Mouse (Mus musculus) thymus, postnatal 0 days (tissue): ENCODE results near the gene Vmn1r101. TPM values are rescaled to one million over a fixed set of nuclear protein-coding genes. Genes with fewer than 3 reads are reported as not detected.
"Not testable (repeated sequence)": the region's sequence is repeated elsewhere in the genome, so short reads cannot be mapped to it uniquely, and the experiment has no call there.

Experiments used
- DNase-seq: peaks from one replicate; pipeline ENCODE4 v3.0.0-alpha.2; 2015; ENCODE audit warnings: low spot score
- polyA plus RNA-seq: library from polyadenylated mRNA; unstranded; fragments of >200 nt; fragmentation: Nextera tagmentation; extraction: Ambion mirVana; gene quantifications from 2 replicates; pipeline ENCODE4 v1.2.1, GENCODE M21; 2015

The Vmn1r101 gene
- polyA plus RNA-seq, result not detected in 2 replicates

- DNase-seq, result not testable (repeated sequence)
These were observed at the start of gene Vmn1r101 for GRCm38 (mm10) chr7:20442493-20442892. Vmn1r101 (minus strand) TSS chr7:20442593.

- DNase-seq, result not testable (repeated sequence)
These were observed 32.4 kb upstream of the Vmn1r101 start, which contains the start of gene Gm10670 for GRCm38 (mm10) chr7:20474825-20475224. Gm10670 (minus strand) TSS chr7:20474925.

- DNase-seq, result not testable (repeated sequence)
These were observed 24.8 kb downstream of the Vmn1r101 start, which contains the start of gene Vmn1r100 for GRCm38 (mm10) chr7:20417642-20418041. Vmn1r100 (plus strand) TSS chr7:20417942.

Other genes with a start within 250 kb of the Vmn1r101 start
- not detected in 2 replicates for gene Vmn1r95, start 248.9 kb downstream of the Vmn1r101 start, polyA plus RNA-seq
- not detected in 2 replicates for gene Gm6164, start 237.0 kb downstream of the Vmn1r101 start, polyA plus RNA-seq
- gene Gm4498, start 208.8 kb downstream of the Vmn1r101 start, polyA plus RNA-seq, result not detected in 2 replicates
- not detected in 2 replicates for gene Gm5890, start 179.8 kb downstream of the Vmn1r101 start, polyA plus RNA-seq
- not detected in 2 replicates for gene Gm4133, start 108.5 kb downstream of the Vmn1r101 start, polyA plus RNA-seq
- not detected in 2 replicates for gene Gm5728, start 67.2 kb downstream of the Vmn1r101 start, polyA plus RNA-seq
- gene Vmn1r100, start 24.7 kb downstream of the Vmn1r101 start, polyA plus RNA-seq, result not detected in 2 replicates
- gene Gm10670, start 32.3 kb upstream of the Vmn1r101 start, polyA plus RNA-seq, result not detected in 2 replicates
- not detected in 2 replicates for gene Vmn1r103, start 67.9 kb upstream of the Vmn1r101 start, polyA plus RNA-seq
- gene Vmn1r104, start 91.2 kb upstream of the Vmn1r101 start, polyA plus RNA-seq, result not detected in 2 replicates
- gene Gm5726, start 103.2 kb upstream of the Vmn1r101 start, polyA plus RNA-seq, result not detected in 2 replicates
- not detected in 2 replicates for gene Gm4141, start 133.6 kb upstream of the Vmn1r101 start, polyA plus RNA-seq
- gene Gm4513, start 156.4 kb upstream of the Vmn1r101 start, polyA plus RNA-seq, result not detected in 2 replicates
- gene Vmn1r107, start 226.3 kb upstream of the Vmn1r101 start, polyA plus RNA-seq, result not detected in 2 replicates